Mouse (Mus musculus) cerebellum, adult (tissue): Measurements from ENCODE around the gene Tmtc2.

Source experiments
- ATAC-seq: cut with Nextera tagmentation; 2 replicates; pipeline ENCODE4 v1.9.2; 2017; ENCODE audit warnings: mild to moderate bottlenecking, moderate library complexity, mixed read lengths; ENCODE audit not compliant: insufficient number of reproducible peaks, low FRiP score, low TSS enrichment

The Tmtc2 gene

GRCm38 (mm10) chr10:105427625-105428024 is 146.6 kb downstream of the Tmtc2 start:
- ATAC-seq = no peak

DNA sequence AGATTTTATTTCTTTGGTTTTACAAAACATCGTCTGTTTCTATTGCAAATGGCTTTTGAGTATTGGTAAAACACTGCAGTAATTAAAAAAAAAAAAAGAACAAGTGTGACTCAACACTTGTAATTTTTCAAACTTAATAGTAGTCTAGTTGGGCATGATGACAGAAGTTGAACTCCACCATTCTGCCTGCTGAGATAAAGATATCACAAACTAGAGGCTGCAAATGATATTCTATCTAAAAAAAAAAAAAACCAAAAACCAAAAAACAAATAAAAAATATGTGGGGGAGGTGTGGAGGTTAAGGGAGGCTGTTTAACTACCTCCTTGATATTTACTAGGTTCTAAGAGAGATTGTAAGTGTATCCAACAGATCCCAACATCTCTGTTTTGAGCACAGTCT is 149.2 kb downstream of the Tmtc2 start:
- ATAC-seq = no peak

DNA sequence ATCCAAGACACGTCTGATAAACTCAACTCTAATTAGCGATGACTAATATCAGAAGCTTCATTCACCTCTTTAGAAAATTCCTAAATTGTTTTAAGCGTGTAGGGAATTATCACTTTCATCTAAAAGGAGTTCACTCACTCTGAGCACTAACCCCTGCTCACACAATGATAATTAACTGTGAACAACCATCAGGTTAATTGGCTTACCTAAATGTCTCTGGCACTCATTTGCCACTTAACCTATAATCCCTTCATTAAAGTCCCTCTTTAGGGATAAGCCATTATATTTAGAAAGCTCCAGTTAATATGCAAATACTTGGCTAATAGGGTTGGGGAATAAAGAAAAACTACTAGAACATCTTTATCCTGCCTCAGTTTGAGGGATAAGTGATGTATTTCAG is 151.1 kb downstream of the Tmtc2 start:
- no peak for ATAC-seq

DNA sequence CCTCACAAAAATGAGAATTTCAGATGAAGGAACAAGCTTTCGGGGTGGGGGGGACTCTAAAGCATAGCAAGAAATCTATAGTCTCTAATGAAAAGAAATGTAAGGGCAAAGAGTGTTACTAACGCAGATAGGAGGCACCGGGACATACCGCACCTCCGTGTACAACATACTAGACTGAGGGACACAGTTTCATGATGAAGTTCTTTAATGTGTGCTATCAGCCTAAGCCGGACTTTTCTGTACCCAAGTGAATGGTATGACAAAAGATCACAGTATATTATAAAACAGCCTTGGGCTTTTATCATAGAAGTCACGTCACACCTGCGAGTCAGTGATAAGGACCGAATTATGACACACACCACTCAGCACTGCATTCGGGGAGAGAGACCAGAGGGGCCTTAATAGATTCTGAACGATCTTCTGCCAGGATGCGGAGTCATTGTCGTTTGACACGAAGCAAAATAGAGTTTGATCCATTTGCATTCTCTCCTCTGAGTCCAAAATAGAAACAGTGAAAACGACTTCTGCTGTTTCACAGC is 156.3 kb downstream of the Tmtc2 start:
- no peak for ATAC-seq

DNA sequence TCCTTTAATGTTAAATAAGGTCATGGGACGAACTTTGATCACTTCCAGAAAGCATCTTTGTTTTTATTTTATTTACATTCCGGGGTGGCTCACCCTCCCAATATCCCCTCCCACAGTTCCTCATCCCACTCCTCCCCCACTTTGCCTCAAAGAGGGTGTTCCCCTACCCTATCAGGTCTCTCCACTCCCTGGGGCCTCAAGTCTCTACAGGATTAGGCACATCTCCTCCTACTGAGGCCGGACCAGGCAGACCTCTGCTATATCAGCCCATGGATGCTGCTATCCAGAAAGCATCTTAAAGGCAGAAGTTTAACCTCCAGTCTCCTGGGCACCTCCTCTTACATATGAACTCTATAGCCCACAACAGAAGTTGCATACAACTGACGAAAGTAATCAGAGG is 157.7 kb downstream of the Tmtc2 start:
- ATAC-seq = no peak

DNA sequence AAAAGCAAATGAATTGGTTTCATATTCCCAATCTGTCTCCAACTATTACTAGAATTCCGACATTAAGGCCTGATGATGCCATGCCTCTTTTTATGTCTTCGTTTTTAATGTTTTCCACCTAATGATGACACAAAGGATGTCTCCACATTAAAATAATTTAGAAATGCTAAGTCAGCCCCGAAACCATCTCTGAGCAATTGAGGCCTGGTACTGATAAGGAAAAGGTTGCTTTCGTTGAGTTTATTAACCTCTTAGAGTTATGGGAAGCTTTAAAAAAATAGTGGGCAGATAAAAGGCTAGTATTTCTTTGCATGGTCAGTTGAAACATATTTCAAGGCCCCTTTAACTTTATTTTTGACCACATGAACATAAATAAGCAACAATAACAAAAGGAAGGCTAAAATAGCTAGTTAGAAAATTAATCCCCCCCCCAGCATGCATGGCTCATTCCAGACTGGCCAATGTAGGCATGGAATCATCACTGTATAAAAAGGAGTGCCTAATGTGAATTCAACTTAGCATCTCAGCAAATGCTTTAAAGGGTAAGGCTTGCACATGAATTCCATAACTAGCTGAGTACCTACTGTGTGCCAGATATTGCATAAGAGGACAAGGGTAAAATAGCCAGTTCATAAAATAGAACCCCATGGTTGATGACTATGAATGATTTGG is 168.3 kb downstream of the Tmtc2 start:
- ATAC-seq = no peak

GRCm38 (mm10) chr10:105403931-105404330 is 170.3 kb downstream of the Tmtc2 start:
- ATAC-seq = no peak

GRCm38 (mm10) chr10:105402481-105402779 is 171.8 kb downstream of the Tmtc2 start:
- no peak for ATAC-seq

DNA sequence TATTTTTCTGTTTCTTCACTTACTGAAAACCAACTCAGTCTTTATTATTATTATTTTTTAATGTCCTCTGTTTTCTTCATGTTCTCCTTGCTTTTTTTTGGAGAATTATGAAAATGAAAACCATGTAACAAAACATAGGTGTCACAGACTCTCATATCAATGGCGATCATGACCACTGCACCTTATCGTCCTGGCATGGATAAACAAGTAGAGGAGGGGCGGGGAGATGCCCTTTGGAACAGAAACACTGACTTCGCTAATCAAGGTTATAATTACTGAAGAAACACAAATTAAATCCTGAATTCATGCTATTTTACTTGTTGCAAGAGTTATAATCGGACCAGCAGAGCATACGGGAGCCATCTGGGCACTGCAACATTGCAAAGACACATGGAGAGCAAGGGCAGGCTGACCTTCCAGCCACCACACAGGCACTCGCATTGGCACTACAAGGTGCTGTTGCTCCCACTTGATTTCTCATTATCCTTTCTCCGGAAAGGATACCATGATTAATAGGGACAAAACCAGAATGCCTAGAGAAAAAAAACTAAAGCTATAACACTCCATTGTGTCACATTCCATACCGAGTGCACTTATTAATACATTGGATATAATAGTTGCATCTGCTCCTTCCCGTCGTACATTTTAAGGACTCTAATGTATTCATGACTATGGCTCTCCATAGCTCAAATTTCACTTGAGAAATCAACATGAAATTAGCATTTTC is 172.3 kb downstream of the Tmtc2 start:
- ATAC-seq = peak; percentile 93

DNA sequence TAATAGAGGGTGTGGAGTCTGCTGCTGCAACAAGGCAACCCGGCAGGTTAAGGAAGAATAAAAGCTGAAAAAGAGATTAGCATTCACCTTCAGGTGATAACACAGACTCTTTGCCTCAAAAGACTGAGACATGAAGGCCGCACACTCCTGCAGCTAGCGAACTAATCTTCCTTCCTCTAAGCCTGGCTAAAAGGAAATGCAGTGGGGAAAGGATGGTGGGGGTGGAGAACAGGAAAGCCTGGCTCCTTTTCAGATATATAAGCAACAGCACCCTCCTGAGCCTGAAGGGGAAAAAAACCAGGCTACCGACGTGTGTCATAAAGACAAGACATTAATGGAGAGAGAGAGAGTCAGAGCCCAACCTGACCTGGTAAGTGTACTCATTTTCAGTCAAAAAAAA is 174.9 kb downstream of the Tmtc2 start:
- no peak for ATAC-seq

- ATAC-seq = no peak
These were observed 190.2 kb downstream of the Tmtc2 start for GRCm38 (mm10) chr10:105384065-105384464.

- ATAC-seq = no peak
These were observed 192.5 kb downstream of the Tmtc2 start for GRCm38 (mm10) chr10:105381705-105382104.

GRCm38 (mm10) chr10:105381202-105381601 is 193.0 kb downstream of the Tmtc2 start:
- ATAC-seq = no peak

GRCm38 (mm10) chr10:105380584-105380983 is 193.7 kb downstream of the Tmtc2 start:
- no peak for ATAC-seq

DNA sequence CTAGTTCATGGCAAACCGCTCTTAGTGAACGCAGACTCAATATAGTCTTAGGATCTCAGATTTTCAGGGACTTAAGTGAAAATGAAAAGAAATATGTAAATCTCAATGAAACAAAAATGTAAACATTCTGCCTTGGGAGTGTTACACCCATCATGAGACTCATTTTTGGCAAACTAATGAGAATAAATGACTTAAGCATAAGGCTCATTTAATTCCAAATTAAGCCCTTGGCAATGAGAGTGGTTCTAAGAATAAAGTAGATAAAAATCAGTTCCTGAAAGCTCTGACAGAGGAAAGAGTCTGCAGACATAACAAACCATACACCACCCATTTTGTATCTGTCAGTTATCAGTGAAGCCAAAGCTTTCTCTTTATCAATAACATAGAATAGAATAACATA is 196.5 kb downstream of the Tmtc2 start:
- ATAC-seq = no peak

DNA sequence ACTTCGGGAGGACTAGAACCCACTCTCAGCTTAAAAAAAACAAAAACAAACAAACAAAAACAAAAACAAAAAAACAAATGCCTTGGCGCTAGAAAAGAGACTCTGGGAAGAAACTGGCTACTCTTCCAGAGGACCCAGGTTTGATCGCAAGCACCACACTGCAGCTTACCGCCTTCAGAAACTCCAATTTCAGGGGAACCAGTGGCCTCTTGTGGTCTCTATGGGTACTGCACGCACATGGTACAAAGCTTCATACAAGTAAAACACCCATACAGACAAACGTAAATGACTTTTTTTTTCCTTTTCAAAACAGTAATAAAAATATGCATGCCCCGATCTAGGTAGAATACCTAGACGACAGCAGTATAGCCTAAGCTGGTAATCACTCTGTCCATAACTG is 201.0 kb downstream of the Tmtc2 start:
- ATAC-seq = no peak

DNA sequence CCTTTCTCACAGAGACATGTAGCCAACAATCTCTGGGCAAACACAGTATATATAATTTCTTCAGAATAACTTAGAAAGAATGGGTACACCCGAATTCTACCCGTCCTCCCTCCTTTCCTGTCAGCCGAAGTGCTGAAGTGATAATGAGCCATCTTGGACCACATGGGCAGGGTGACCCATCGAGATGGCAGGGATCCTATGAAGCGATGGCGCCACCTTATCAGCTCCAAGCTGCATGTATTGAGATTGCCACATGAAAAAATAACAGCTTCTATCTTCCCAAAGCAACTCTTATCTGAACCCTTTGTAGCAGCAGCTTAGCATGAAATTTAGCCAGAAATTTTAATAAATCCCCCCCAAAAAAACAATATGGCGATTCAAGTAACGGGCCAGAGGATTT is 206.0 kb downstream of the Tmtc2 start:
- no peak for ATAC-seq

DNA sequence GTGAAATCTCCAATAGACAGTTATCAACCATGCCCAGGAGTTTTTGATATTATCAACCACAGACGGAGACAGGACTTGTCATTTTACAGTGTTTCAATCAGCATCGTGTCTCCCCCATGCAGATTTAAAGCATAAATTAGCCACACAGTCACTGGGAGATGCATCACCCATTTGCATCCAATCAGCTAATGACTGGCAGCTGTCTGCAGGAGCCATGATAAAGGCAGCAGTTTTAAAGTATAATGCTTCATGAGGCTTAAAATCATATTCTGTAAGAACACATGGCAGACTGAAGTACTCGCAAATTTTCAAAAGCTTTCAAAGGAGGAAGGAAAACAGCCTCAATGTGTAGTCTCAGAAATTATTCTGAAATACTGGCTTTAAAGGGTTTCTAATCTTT is 209.8 kb downstream of the Tmtc2 start:
- ATAC-seq = no peak

DNA sequence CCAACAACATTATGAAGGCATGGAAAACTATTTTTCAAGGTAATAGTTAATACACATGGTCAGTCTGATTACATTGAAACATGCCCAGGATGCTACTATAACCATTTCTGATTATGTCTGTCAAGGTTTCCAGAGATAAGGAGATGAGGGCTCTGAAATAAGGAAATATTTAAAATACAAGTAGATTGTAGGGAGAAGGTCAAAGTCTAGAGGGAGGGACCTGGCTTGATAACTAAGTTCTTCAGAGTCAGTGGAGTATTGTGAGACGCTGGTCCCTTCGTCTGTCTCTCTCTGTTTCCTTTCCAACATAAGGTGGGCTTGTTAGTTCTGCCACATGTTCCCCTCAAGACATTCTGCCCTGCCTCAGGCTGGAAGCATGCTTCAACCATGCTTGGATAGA is 223.9 kb downstream of the Tmtc2 start:
- no peak for ATAC-seq

DNA sequence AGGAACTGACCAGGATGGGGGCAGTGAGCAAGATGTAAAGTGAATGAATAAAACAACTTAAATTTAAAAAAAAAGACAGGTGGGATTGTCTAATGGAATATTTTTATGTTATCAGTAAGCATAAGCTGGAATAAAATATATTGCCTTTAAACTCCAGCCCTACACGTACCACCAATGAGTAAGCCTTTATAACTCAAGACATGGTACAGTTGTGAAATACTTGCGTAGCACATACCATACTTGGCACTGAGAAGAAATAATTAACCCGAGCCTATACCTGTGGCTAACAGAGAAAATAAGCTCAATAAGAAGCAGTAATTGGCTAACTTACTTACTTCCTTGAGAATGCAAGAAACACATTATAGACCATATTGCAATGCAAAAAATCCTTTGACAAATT is 228.3 kb downstream of the Tmtc2 start:
- no peak for ATAC-seq

DNA sequence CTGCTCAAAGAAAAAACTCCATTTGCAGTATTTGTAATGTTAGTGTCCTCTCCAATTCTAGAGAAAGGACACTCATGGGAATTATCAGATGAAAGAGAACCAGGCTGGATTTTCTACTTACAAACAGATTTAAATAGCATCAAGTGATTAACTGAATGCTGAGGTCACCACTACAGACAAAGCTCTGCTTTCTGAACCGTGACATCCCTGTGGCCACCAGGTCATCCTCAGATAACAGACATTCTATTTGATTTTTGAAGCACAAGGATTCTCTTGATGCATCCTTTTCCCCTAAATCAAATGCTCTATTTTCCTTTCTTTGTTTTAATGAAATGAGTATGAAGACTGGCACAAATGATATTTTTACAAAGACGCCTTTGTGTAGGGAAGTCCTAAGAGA is 241.4 kb downstream of the Tmtc2 start:
- no peak for ATAC-seq

DNA sequence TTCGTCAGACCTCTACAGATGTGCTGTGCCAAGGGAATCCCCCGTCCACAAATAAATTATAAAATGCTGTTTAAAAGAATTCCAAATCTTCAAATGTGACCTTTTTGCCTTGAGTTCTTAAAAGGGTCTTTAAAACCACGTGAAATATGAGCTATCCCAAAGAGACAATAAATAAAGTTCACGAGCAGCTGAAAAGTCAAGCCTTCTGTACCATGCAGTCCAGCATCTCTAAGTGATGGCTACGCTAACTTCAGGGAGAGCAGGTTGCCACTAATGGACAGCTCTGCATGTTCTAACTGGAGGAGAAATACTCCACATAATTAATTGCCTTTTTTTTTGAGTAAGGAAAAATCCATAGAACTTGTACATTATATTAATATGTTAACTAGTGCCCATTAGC is 243.9 kb downstream of the Tmtc2 start:
- ATAC-seq = no peak
